Mouse (Mus musculus) regulatory T cell (primary cell): Measurements from ENCODE around the gene Emc4.

Experiments used
- in situ Hi-C: fragments of 300-600 bp; cut with MboI, MseI; formaldehyde crosslinking; loops from one replicate; pipeline ENCODE4 v1.15.1; 2025; ENCODE audit warnings: high pct_unique_total_duplicates

Gene Emc4

DNA sequence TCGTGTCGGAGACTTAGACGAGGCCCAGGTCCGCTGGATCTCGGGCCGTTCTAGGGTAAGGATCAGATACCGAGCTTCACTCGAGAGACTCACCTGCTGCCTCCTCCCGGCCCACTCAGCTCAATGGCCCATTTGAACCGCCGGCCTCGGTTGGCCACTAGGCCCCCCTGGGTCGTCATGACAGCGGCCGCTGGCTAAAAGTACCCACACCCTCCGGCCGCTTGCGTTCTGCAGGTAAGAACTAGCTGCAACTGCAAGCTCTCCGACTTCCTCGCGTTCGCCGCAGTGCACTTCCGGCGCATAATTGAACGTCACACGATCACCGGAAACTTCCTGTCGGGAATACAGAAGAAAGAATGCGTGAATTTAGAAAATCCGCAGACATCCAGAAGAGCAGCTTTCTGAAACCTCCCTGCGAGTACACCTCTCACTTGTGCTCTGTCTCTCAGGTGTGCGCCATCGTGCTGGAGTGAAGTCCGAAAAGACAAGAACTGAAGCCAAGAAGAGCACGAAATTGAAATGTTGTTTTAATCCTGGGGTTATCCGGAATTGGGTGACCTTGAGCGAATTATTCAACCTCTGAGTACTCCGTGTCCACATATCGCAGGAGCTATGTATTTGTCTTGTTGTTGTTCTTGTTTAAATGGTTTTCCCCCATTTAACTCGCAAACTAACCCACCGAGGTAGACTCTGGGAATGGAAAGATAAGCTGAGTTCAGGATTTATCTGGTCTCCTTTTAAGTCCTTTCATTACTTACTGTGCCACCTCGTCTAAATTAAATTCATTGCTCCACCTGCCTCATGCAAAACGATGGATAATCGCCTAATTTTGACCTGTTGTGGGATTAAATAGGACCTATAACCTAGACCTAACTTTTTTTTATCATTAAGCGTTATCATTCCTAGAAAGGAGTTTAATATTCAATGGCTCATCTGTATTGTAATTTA lies at the start of gene Emc4:
Emc4 (minus strand) TSS at position 302 of the 948 bp plus-strand sequence.
- in situ Hi-C loops, result no loop called here

GRCm38 (mm10) chr2:112407030-112407429 lies 39.2 kb upstream of the Emc4 start:
- in situ Hi-C loops, result no loop called here

DNA sequence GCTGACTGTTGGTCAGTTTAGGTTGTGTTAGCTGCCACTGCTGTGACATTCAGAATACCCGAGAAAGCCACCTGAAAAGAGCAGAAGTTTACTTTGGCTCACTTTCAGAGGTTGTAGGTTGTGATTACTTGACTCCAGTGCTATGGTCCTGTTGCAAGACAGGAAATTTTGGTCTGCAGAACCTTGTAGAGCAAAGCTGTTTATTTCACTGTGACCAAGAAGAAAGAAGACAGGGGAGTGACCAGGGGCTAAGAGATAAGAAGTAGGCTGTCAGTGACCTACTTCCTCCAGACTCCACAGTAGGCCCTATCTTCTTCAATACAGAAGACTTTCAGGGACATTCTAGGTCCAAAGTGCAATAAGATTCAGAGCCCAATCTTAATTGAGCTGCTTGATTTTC lies 28.8 kb upstream of the Emc4 start:
- in situ Hi-C loops, result no loop called here

DNA sequence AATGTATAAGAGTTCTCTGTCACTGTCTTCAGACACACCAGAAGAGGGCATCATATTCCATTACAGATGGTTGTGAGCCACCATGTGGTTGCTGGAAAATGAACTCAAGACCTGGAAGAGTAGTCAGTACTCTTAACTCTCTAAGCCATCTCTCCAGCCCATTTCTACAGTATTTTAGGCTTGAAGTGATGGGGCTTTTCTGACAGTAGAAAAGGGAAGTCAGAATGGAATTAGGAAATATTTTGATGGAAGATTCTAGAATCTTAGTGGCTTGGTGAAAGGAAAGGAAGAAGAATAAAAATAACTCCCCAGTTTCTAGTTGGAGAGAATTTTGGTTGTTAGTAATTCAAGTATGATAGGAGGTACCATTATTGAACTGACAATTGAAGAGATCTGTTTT lies 26.1 kb upstream of the Emc4 start:
- in situ Hi-C loops, result no loop called here

DNA sequence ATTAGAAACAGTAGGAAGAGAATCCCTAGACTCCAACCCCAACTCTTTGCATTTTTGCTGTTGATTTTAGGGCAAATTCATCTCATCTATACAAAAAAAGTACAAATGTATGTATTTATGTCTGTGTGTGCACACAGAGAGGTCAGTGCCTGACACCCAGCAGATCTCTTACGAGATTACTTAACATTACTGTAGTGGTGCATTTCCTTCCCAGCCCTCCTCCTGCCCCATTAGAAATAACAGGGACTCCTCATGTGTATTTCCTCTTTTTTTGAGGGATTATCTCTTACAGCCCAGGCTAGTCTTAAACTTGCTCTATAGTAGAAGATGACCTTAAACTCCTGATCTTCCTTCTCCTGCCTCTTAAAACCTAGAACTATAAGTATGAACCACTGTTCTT lies 24.9 kb upstream of the Emc4 start:
- in situ Hi-C loops, result no loop called here

DNA sequence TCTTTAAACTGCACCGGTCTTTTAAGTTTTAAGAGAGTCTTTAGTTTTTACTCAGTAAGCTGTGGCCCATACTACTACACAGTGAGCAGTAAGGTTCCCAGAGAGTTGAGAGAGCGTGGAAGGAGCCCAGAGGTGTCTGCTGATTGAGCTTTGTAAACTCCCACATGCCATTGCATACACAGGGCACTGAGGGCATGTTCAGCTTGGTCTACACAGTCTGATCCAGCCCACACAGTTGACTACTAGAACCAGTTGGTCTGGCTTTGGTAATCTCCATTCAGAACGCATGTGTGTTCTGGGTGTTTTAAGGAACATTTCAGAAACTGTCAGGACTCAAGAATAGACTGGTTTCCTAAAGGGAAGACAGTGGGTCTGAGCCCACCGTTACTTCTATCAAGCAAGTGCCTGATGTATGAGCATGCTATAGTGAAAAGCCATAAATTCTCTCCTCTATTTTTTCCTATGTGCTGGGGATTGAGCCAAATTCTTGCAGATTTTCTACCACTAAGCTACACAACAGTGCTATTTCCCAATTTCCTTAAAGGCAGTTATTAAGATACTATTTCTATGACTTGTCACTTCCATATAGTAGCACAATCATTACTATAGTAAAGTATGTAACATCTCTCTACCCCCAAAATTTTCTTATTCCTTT lies 23.6 kb upstream of the Emc4 start:
- in situ Hi-C loops, result no loop called here

- in situ Hi-C loops, result no loop called here
Observed at GRCm38 (mm10) chr2:112390843-112391242, 23.0 kb upstream of the Emc4 start.

- in situ Hi-C loops, result no loop called here
Observed at GRCm38 (mm10) chr2:112381219-112381618, 13.4 kb upstream of the Emc4 start.

GRCm38 (mm10) chr2:112380131-112380530 lies 12.3 kb upstream of the Emc4 start:
- in situ Hi-C loops, result no loop called here

DNA sequence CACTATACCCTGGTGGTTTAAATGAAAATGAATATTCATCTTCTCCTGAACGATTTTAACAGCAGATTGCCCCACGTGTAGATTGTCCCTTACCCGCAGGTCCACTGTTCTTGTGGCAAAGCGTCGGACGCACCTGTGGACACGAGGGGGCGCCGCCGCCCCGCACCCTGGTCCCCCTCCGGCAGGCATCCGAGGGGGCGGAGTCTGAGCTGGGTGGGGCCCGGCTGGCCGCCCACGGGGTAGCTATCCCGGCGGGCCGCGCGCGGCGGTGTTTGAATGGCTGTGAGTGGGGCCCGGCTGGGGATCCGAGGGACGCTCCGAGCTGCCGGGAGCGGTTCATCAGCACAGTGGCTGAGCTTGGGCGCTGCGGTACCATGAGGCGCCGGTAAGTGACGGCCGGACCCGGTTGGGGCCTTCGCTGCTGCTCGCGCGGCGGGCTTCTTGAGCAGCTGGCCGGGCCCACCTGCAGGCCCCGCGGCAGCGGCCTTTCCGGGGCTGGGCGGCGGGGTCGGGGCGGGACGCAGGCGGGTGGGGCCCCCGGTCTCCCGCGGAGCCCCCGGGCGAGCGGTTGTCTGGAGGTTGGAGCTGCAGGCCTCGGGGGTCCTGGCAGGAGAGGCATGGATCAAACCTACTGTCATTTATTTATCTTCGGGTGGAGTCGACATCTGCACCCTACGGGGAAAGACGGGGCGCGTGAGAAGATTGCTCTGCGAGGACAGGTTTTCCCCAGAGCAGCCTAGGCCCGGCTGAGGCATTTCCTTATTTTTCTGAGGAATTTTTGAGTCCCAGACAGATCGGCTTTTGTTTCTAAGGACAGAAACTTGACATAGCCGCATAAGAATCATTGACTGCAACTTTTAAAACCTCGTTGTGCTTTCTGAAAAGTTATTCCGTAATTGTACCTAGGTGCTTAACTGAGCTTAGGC lies 11.4 kb upstream of the Emc4 start, which contains the start of gene Katnbl1:
Katnbl1 (plus strand) TSS at position 239 of the 926 bp plus-strand sequence.
- in situ Hi-C loops, result loop anchor here (10.0 kb wide), 1 partner anchor 106 kb away; the partner anchor contains the start of gene Chrm5

- in situ Hi-C loops, result loop anchor here (5.0 to 10.0 kb wide), 3 partner anchors 78 to 110 kb away; partner anchors contain the start of genes Chrm5, Emc7, Gm21985 and Slc12a6
Observed at GRCm38 (mm10) chr2:112374610-112375009, 6.8 kb upstream of the Emc4 start.

GRCm38 (mm10) chr2:112373141-112373540 lies 5.3 kb upstream of the Emc4 start:
- in situ Hi-C loops, result loop anchor here (5.0 to 10.0 kb wide), 3 partner anchors 79 to 112 kb away; partner anchors contain the start of genes Chrm5, Emc7, Gm21985 and Slc12a6

GRCm38 (mm10) chr2:112369941-112370340 lies 2.1 kb upstream of the Emc4 start:
- in situ Hi-C loops, result loop anchor here (5.0 to 10.0 kb wide), 3 partner anchors 82 to 115 kb away; partner anchors contain the start of genes Chrm5, Emc7, Gm21985 and Slc12a6

DNA sequence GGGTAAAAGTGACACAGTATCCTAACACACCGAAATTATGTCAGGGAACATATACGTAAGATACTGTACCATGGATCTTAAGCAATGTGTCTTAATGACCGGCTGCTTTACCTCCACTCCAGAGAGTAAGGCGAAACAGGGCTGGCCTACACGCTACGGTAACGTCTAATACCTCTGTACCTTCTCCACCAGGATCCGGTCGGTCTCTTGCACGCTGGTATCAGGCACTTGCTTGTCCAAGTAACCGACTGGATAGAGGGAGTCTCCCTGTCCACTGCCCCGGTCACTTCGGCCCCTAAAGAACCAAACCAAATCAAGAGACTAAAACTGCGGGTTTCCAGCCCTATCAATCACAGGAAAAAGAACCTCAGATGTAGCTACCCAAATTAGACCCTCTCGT lies 605 bp downstream of the Emc4 start:
- in situ Hi-C loops, result no loop called here

DNA sequence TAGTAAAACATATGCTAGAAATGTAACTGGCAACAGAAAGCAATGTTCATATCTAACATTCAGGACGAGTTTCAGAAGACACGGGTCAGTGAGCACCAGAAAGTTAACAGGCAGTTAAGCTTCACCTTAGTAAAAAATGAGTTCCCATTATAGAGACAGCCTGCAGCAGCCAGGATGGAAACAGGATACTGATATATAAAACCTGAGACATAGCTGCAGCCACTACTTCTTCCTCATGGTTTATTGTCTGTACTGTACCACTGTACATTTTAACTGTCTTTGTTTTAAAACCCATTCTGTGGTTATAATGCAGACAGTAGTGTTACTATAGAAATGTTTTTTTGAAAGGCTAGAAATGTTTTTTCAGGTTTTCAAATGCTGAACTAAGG lies 7.1 kb downstream of the Emc4 start:
- in situ Hi-C loops, result no loop called here

GRCm38 (mm10) chr2:112360012-112360780 lies 7.6 kb downstream of the Emc4 start:
- in situ Hi-C loops, result no loop called here

DNA sequence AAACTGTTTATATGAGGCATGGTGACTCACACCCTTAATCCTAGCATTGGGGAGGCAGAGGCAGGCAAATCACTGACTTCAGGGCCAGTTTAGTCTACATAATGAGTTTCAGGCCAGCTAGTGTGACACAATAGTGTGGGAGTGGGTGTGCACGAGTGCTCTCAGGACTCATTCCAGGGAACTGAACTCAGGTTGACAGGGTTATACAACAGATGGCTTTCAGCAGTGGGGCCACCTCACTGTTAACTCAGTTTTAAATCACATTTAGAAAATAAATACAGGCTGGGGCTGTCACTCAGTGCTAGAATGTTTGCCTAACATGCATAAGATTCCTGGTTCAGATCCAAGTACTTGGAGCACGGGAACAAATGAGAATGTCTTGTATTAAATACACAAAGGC lies 8.2 kb downstream of the Emc4 start:
- in situ Hi-C loops, result no loop called here

DNA sequence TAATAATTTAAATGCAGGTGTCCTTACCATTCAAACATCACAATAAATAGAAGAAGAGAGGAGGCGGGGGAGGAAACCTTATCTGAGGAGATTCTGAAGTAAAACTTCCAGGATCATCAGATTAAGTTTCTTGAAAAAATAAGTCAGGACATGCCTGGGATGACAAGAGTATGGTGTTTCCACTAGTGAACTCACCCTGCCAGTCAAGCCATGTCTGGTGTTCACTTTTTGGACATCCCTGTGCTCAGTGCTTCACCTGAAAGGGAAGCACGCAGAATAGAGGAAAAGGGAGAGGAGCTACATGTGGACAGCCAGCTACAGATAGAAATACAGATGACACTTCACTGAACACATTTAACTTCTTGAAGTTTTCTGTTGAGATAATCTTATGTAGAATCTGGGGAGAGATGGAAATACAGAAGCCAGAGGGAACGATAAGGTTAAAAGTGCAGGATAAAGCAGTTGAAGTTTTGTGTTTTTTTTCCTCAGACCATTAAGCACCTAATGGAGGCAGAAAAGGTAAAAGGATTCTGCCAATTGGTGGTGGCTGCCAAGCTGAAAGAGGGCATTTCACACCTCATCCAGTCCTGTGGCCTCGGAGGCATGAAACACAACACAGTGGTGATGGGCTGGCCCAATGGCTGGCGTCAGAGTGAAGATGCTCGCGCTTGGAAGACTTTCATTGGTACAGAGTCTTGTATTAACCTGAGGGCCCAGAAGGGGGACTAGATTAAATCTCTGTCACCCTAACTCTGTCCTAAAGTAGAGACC lies 14.0 kb downstream of the Emc4 start:
- in situ Hi-C loops, result no loop called here

DNA sequence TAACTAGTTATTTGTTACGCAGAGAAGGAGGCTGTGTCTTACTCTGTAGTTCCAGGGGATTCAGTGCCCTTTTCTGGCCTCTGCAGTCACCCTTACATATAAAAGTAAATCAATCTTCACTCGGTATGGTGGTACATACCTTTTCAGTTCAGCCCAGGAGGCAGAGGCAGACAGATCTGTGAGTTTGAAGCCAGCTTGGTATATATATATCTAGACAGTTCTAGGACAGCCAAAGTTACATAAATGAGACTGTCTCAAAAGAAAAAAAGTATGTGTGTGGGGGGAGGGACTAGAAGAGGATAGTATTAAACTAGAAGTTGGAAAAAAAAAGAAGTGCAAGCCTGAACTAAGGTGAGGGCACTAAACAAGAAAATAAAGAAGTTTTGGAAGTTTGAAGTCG lies 19.6 kb downstream of the Emc4 start:
- in situ Hi-C loops, result no loop called here

DNA sequence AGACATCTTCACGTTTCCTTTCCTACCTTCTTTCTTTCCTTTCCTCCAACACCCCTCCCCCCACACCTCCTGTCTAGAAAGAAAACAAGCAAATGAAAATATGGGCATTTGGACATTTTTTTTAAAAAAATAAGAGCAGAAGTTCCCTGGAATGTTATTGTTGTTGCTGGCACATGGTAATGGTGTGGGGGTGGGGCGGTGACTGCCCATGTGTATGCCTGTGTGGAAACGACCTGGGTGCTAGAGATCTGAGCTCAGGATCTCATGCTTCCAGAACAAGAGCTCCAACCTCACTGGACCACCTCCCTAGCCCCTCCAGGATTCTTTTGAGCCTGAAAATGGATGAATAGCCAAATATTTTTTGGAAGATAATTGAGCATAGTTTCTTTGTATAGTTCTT lies 26.7 kb downstream of the Emc4 start:
- in situ Hi-C loops, result no loop called here
